Comparison of ENCODE assay signal across 19 mouse cellular contexts in the genomic region with DNA sequence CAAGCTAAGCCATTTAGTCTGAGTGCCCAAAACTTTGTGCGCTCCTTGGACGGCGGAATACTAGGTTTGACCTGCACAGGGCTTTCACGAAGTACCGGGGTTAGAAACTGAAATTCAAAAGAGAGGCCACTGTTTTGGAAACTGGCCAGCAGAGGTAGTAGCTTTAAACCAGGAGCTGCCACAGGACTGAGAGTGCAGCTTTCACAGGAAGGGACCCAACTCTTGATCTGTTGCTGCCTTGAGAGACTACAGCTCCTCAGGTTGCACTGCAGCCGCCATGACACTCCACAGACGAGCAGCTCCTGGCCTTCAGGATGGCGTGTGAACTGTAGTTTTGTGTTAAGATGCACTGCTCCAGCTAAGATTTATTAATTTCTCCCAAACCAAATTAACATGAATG.
A peak's percentile ranks its signal among the peaks of the same experiment; 100 is the strongest.
DNase-seq lines count a peak whose midpoint lies in the region; ATAC-seq and TF ChIP-seq lines count a peak whose summit lies in the region.
"Had no signal": no experiment of that assay in that cellular context is flagged by ENCODE, and none has a peak within 500 bp of the region (broad histone marks: within the 10 kb centered on the region; RNA-seq: fewer than 3 reads in every experiment).

No protein-coding gene starts in this region.

- no peaks in the 10 kb centered on the region for H3K9me3 ChIP-seq in kidney, embryonic 15.5 days (replicated peaks)
- H3K9me3 ChIP-seq in ES-E14 (ENCODE audit: control insufficient read depth, insufficient read depth, low read depth, low read length), result no peaks in the 10 kb centered on the region
- H3K9me3 ChIP-seq in embryonic facial prominence, embryonic 10.5 days, result no peaks in the 10 kb centered on the region
- H3K9me3 ChIP-seq in limb, embryonic 11.5 days (ENCODE audit: control insufficient read depth, low read length), result no peaks in the 10 kb centered on the region; the same call in 1 of the 2 replicates
- H3K9me3 ChIP-seq: G1E; heart, embryonic 10.5 days had no signal

- no peak overlapping the region for H3K4me2 ChIP-seq in kidney, embryonic 15.5 days
- peak overlapping the region; percentile 34; the same call in 1 of the 2 replicates for H3K4me2 ChIP-seq in limb, embryonic 11.5 days (ENCODE audit: low read depth, severe bottlenecking)
- H3K4me2 ChIP-seq: hindbrain, embryonic 14.5 days; liver, embryonic 11.5 days; lung, embryonic 14.5 days had no signal

- H3K27ac ChIP-seq in kidney, embryonic 15.5 days, result peak overlapping the region; percentile 82
- peak overlapping the region; percentile 97; the same call in 1 of the 2 replicates for H3K27ac ChIP-seq in ES-E14 (ENCODE audit: insufficient read depth, low read depth, low read length, poor library complexity, severe bottlenecking)
- peak overlapping the region; percentile 85 for H3K27ac ChIP-seq in embryonic facial prominence, embryonic 10.5 days (replicated peaks)
- H3K27ac ChIP-seq in limb, embryonic 11.5 days (replicated peaks; ENCODE audit: low read depth, low read length), result peak overlapping the region; percentile 90
- H3K27ac ChIP-seq: gastrocnemius, adult 2 months; hindbrain, embryonic 14.5 days; layer of hippocampus, adult 2 months had no signal

- no peak for DNase-seq in kidney, adult 18-20 months
- no peak for DNase-seq in ES-E14 (ENCODE audit: low read depth, low spot score)
- peak; percentile 32 for DNase-seq in embryonic facial prominence, embryonic 10.5 days (ENCODE audit: low spot score)
- peak; percentile 47 for DNase-seq in limb, embryonic 11.5 days (ENCODE audit: low spot score)
- no peak for DNase-seq in thymus, postnatal 0 days (ENCODE audit: low spot score)
- DNase-seq in adrenal gland, postnatal 25 days, result no peak
- DNase-seq: cerebellum, adult 8-10 months; forebrain, postnatal 0 days; gastrocnemius, adult 2 months; lung, embryonic 14.5 days; lung, postnatal 4 days; right cerebral cortex, postnatal 25 days; thymus, adult 18-20 months had no signal

- H3K27me3 ChIP-seq in kidney, embryonic 15.5 days, result no peaks in the 10 kb centered on the region
- no peaks in the 10 kb centered on the region for H3K27me3 ChIP-seq in embryonic facial prominence, embryonic 10.5 days (replicated peaks; ENCODE audit: low read depth, poor library complexity, severe bottlenecking)
- H3K27me3 ChIP-seq in limb, embryonic 11.5 days (ENCODE audit: control insufficient read depth, insufficient read depth, low read length), result no peaks in the 10 kb centered on the region

- H3K9ac ChIP-seq in kidney, embryonic 15.5 days, result no peak overlapping the region
- H3K9ac ChIP-seq in ES-E14 (ENCODE audit: insufficient read depth, low read depth, low read length, poor library complexity, severe bottlenecking), result peak overlapping the region; percentile 94
- 0 out of 2 replicates have a peak overlapping the region, but pooled peaks have one; percentile 43 for H3K9ac ChIP-seq in limb, embryonic 11.5 days (ENCODE audit: low read length)
- H3K9ac ChIP-seq: forebrain, postnatal 0 days; hindbrain, embryonic 14.5 days; lung, embryonic 14.5 days had no signal

- WGBS in kidney, embryonic 15.5 days, result 68% methylated on average over 8 of the region's 8 CpGs
- WGBS in embryonic facial prominence, embryonic 10.5 days, result 75% methylated on average over 8 of the region's 8 CpGs
- WGBS in limb, embryonic 11.5 days, result 57% methylated on average over 8 of the region's 8 CpGs

- in situ Hi-C loops in ES-E14 (cut with MboI; ENCODE audit: low sequenced_read_pairs in 2 of 2, unreplicated experiment in 2 of 2), result no loop called here

- no peaks in the 10 kb centered on the region for H3K36me3 ChIP-seq in kidney, embryonic 15.5 days
- H3K36me3 ChIP-seq in ES-E14 (ENCODE audit: control insufficient read depth, insufficient read depth, low read length, poor library complexity, severe bottlenecking), result no peaks in the 10 kb centered on the region
- H3K36me3 ChIP-seq in embryonic facial prominence, embryonic 10.5 days (replicated peaks), result no peaks in the 10 kb centered on the region
- no peaks in the 10 kb centered on the region for H3K36me3 ChIP-seq in limb, embryonic 11.5 days (ENCODE audit: control insufficient read depth, insufficient read depth, low read length)
- H3K36me3 ChIP-seq: G1E; heart, embryonic 10.5 days had no signal

- no peak for ATAC-seq in kidney, embryonic 15.5 days (replicated peaks; ENCODE audit: low FRiP score)
- ATAC-seq in limb, embryonic 11.5 days (ENCODE audit: insufficient number of reproducible peaks, low FRiP score, low TSS enrichment, low read depth), result no peak
- ATAC-seq: forebrain, postnatal 0 days had no signal

- H3K4me1 ChIP-seq in kidney, embryonic 15.5 days, result peaks cover 15% of the 10 kb centered on the region
- peaks cover 6 to 12% of the 10 kb centered on the region in 2 experiments; a peak in 3 of 4 replicates for H3K4me1 ChIP-seq in ES-E14 (ENCODE audit: control insufficient read depth in 2 of 2, insufficient read depth in 2 of 2, low read length in 2 of 2, poor library complexity in 1 of 2)
- H3K4me1 ChIP-seq in embryonic facial prominence, embryonic 10.5 days, result peaks cover 37% of the 10 kb centered on the region
- H3K4me1 ChIP-seq in limb, embryonic 11.5 days (ENCODE audit: control insufficient read depth, insufficient read depth, low read length), result peaks cover 10% of the 10 kb centered on the region; the same call in 1 of the 2 replicates

- H3K4me3 ChIP-seq in kidney, embryonic 15.5 days (replicated peaks), result no peak overlapping the region
- peak overlapping the region; percentile 64 to 73 for H3K4me3 ChIP-seq in ES-E14 (ENCODE audit: insufficient read depth in 1 of 2, low read depth in 1 of 2, low read length in 2 of 2, poor library complexity in 1 of 2, severe bottlenecking in 1 of 2)
- H3K4me3 ChIP-seq in embryonic facial prominence, embryonic 10.5 days, result no peak overlapping the region
- no peak overlapping the region for H3K4me3 ChIP-seq in limb, embryonic 11.5 days (ENCODE audit: low read depth, low read length)
- H3K4me3 ChIP-seq: heart, embryonic 10.5 days; layer of hippocampus, adult 2 months had no signal

TF ChIP-seq in ES-E14, 5 proteins besides CTCF, POLR2A, EP300 and RAD21:
- TF ChIP-seq CHD2 (IDR thresholded peaks at IDR 0.05; ENCODE audit: low read depth, low read length), result no peak
- no peak for TF ChIP-seq MAFK (IDR thresholded peaks at IDR 0.05; ENCODE audit: insufficient read depth, low read depth, low read length)
- TF ChIP-seq ZC3H11A (IDR thresholded peaks at IDR 0.05; ENCODE audit: borderline replicate concordance, low read depth, low read length), result no peak
- no peak for TF ChIP-seq ZNF384 (IDR thresholded peaks at IDR 0.05; ENCODE audit: low read depth, low read length)
- no peak for TF ChIP-seq HCFC1 (IDR thresholded peaks at IDR 0.05; ENCODE audit: borderline replicate concordance, insufficient read depth, low read length)

Comparison
In these comparisons a context has a peak if more than half of its experiments do, and no peak if none do; other contexts are left out.
1. H3K4me3 ChIP-seq: peak in ES-E14 (2 of 2); none in kidney, embryonic 15.5 days (single experiment), embryonic facial prominence, embryonic 10.5 days (single experiment) and limb, embryonic 11.5 days (single experiment).
2. DNase-seq: peak in embryonic facial prominence, embryonic 10.5 days (single experiment) and limb, embryonic 11.5 days (single experiment); none in kidney, adult 18-20 months (single experiment), ES-E14 (single experiment), thymus, postnatal 0 days (single experiment) and adrenal gland, postnatal 25 days (single experiment).
3. Peak in every context shown above with its lines, with median percentiles within 50 percentile points of each other: H3K27ac ChIP-seq.